Mouse (Mus musculus): Measurements from ENCODE around the gene Rasgef1b. TPM values are rescaled to one million over a fixed set of nuclear protein-coding genes. Genes with fewer than 3 reads are reported as not detected.

Rasgef1b gene
- polyA plus RNA-seq, 1 experiment from 2014 or later: 30.5 TPM

GRCm38 (mm10) chr5:99737937-99738727 is 9.3 kb upstream of the Rasgef1b start:
- Histone ChIP-seq H3K9me3 (replicated peaks) (no peaks in the 10 kb centered on the region), H3K36me3 (no peaks in the 10 kb centered on the region), H3K27ac (peak overlapping the region; percentile 23), H3K4me1 (peaks cover 23% of the 10 kb centered on the region), H3K4me2 (replicated peaks) (no peak overlapping the region), H3K4me3 (no peak overlapping the region), H3K27me3 (peaks cover 6% of the 10 kb centered on the region; the same call in 1 of the 2 replicates), H3K9ac (no peak overlapping the region)
- ATAC-seq (ENCODE audit: low FRiP score): peak; percentile 33; the same call in 1 of the 2 replicates
- 18% methylated on average over 10 of the region's 10 CpGs for WGBS

DNA sequence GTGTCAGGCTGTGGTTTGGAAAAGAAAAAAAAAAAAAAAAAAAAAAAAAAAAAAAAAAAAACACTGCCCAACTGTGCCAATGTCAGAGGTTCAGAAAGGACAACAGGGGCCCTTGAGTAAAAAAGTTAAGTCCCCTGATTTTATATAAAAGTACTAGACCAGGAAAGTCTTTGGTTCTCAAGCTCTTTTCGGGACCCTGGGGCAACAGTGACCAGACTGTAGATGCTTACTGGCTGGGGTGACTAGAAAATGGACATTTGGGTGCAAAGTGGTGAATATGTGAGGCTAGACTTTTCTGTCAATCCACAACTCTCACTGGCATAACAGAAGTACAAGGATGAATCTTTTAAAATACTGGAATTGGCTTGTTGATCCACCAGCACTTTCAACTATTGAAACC is 1.1 kb upstream of the Rasgef1b start:
- Histone ChIP-seq H3K9me3 (replicated peaks) (no peaks in the 10 kb centered on the region), H3K27ac (no peak overlapping the region), H3K4me1 (peaks cover 17% of the 10 kb centered on the region), H3K4me2 (replicated peaks) (0 out of 2 replicates have a peak overlapping the region, but pooled peaks have one; percentile 100), H3K36me3 (no peaks in the 10 kb centered on the region), H3K9ac (no peak overlapping the region), H3K27me3 (peaks cover 21% of the 10 kb centered on the region), H3K4me3 (no peak overlapping the region)
- ATAC-seq (ENCODE audit: low FRiP score): no peak
- 76% methylated on average over 1 of the region's 1 CpGs for WGBS

DNA sequence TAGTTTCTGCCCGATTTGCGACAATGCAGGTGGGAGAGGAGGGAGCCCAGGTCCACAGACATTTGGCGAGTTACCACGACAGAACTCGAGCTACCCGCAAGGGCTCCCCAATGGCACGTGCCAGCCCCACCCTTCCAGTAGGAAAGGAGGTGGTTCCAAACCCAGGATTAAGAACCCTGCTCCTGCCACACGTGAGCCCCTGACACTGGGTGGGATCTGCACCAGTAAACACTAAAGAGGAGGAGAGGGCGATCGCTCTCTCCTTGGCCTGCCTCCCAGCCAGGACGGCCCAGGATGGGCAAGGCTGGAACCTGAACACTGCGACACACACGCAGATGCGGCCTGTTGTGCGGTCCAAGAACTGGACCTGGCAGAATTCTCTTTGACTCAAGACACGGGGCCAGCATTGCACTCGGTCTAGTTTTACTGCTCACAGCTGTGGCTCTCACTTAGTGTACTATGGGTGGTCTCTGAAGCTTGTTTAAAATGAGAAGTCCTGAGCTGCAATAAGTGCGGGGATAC is 557 bp upstream of the Rasgef1b start:
- WGBS: 2% methylated on average over 18 of the region's 18 CpGs
- H3K27me3 ChIP-seq: peaks cover 26% of the 10 kb centered on the region
- H3K9ac ChIP-seq: peak overlapping the region; percentile 68
- peak overlapping the region; percentile 100 for H3K4me2 ChIP-seq (replicated peaks)
- ATAC-seq (ENCODE audit: low FRiP score): peak; percentile 69
- peaks cover 17% of the 10 kb centered on the region for H3K4me1 ChIP-seq
- H3K36me3 ChIP-seq: no peaks in the 10 kb centered on the region
- H3K27ac ChIP-seq: peak overlapping the region; percentile 76; the same call in 1 of the 2 replicates
- no peaks in the 10 kb centered on the region for H3K9me3 ChIP-seq (replicated peaks)
- peak overlapping the region; percentile 63 for H3K4me3 ChIP-seq

GRCm38 (mm10) chr5:99728027-99728451 is 826 bp downstream of the Rasgef1b start:
- peaks cover 29% of the 10 kb centered on the region for H3K27me3 ChIP-seq
- H3K4me3 ChIP-seq: peak overlapping the region; percentile 63
- H3K9me3 ChIP-seq (replicated peaks): no peaks in the 10 kb centered on the region
- H3K27ac ChIP-seq: no peak overlapping the region
- peak overlapping the region; percentile 28; the same call in 1 of the 2 replicates for H3K9ac ChIP-seq
- 0 out of 2 replicates have a peak, but pooled peaks have one; percentile 24 for ATAC-seq (ENCODE audit: low FRiP score)
- H3K36me3 ChIP-seq: no peaks in the 10 kb centered on the region
- peaks cover 17% of the 10 kb centered on the region for H3K4me1 ChIP-seq
- peak overlapping the region; percentile 100 for H3K4me2 ChIP-seq (replicated peaks)
- under 1% methylated on average over 15 of the region's 15 CpGs for WGBS

DNA sequence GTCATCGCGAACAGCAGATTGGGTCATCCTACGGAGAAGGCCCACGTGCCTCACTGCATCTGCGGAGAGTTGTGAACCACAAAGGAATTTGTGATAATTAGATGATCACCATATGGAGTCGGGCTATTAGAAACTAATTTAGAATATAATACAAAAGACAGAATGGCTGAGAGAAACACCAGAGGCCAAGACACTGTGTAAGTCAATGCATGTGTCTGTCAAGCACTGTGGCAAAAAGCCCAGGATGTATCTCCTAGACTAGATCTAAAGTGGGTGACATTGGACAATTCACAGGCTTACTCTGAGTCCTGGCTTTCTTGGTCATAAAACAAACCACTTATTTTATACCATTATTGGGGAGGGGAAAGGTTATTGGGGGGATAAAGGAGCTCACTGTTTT is 4.9 kb downstream of the Rasgef1b start:
- Histone ChIP-seq H3K4me2 (replicated peaks) (no peak overlapping the region), H3K9me3 (replicated peaks) (no peaks in the 10 kb centered on the region), H3K4me3 (no peak overlapping the region), H3K27ac (no peak overlapping the region), H3K27me3 (peaks cover 12% of the 10 kb centered on the region; the same call in 1 of the 2 replicates), H3K4me1 (peaks cover 14% of the 10 kb centered on the region), H3K9ac (no peak overlapping the region), H3K36me3 (no peaks in the 10 kb centered on the region)
- 61% methylated on average over 6 of the region's 6 CpGs for WGBS
- no peak for ATAC-seq (ENCODE audit: low FRiP score)

DNA sequence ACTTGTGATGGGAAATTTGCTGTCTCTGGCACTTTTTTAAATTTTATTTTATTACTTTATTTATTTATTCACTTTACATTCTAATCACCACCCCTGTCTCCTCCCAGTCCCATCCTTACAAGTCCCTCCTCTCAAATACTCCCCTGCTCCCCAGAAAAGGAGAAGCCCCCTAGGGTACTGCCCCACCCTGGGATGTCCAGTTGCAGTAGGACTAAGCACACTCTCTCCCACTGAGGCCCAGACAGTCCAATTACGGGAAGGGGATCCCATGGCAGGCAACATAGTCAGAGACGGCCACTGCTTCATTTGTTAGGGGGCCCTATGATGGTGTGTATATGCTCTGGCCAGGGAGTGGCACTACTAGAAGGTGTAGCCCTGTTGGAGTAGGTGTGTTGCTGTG is 6.6 kb downstream of the Rasgef1b start:
- Histone ChIP-seq H3K27me3 (peaks cover 8% of the 10 kb centered on the region; the same call in 1 of the 2 replicates), H3K4me3 (no peak overlapping the region), H3K27ac (no peak overlapping the region), H3K36me3 (no peaks in the 10 kb centered on the region), H3K4me1 (peaks cover 7% of the 10 kb centered on the region; the same call in 1 of the 2 replicates), H3K9me3 (replicated peaks) (no peaks in the 10 kb centered on the region), H3K4me2 (replicated peaks) (no peak overlapping the region), H3K9ac (no peak overlapping the region)
- 79% methylated on average over 2 of the region's 2 CpGs for WGBS
- no peak; the same call in 1 of the 2 replicates for ATAC-seq (ENCODE audit: low FRiP score)

GRCm38 (mm10) chr5:99720554-99720953 is 8.3 kb downstream of the Rasgef1b start:
- no peak overlapping the region for H3K4me2 ChIP-seq (replicated peaks)
- 40% methylated on average over 2 of the region's 2 CpGs for WGBS
- peaks cover 9% of the 10 kb centered on the region; the same call in 1 of the 2 replicates for H3K4me1 ChIP-seq
- ATAC-seq (ENCODE audit: low FRiP score): no peak
- H3K9ac ChIP-seq: no peak overlapping the region
- no peak overlapping the region for H3K4me3 ChIP-seq
- peaks cover 8% of the 10 kb centered on the region; the same call in 1 of the 2 replicates for H3K27me3 ChIP-seq
- H3K36me3 ChIP-seq: no peaks in the 10 kb centered on the region
- H3K27ac ChIP-seq: no peak overlapping the region
- H3K9me3 ChIP-seq (replicated peaks): no peaks in the 10 kb centered on the region

DNA sequence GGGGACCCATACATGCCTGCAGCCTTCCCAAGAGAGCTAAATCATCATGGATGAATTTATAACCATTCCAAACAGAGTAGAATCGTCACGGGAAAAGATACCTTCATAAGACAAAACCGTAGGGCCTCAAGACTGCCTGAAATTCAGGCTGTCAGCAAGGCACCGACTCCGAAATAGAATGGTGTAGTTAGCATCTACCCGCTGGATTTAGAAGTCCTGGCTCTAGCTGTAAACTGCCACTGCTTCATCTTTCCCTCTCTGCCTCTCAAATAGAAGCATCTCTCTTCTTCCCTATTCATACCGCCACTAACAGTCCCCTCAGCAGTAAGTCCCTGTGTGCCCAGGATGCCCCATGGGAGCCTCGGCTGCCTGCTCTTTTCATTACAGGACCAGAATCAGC is 10.9 kb downstream of the Rasgef1b start:
- H3K27me3 ChIP-seq: no peaks in the 10 kb centered on the region; the same call in 1 of the 2 replicates
- no peak overlapping the region for H3K4me2 ChIP-seq (replicated peaks)
- no peak overlapping the region for H3K27ac ChIP-seq
- no peaks in the 10 kb centered on the region for H3K9me3 ChIP-seq (replicated peaks)
- no peak for ATAC-seq (ENCODE audit: low FRiP score)
- peaks cover 16% of the 10 kb centered on the region for H3K4me1 ChIP-seq
- H3K9ac ChIP-seq: no peak overlapping the region
- H3K4me3 ChIP-seq: no peak overlapping the region
- 72% methylated on average over 8 of the region's 8 CpGs for WGBS
- H3K36me3 ChIP-seq: no peaks in the 10 kb centered on the region

DNA sequence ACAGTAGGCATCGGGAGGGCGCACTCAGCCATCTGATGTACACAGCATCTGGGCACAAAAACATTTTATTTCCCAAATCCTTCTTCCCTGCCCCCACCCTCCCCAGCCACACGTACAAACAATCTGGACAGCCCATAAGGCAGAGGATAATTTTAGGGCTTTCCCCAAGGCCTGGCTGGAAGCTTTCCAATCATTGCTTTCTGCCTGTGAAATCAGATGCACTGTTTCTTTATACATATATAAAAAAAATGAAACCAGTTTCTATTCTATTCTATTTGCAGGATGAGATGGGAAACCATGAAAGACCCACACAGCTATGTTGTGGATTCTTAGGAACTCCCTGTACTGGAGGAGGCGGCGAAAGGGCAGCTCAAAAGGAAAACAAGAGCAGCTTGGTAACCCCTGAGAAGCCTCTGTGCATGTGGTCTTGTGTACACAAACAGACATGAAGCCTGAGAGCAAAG is 13.6 kb downstream of the Rasgef1b start:
- no peak for ATAC-seq (ENCODE audit: low FRiP score)
- H3K9ac ChIP-seq: no peak overlapping the region

DNA sequence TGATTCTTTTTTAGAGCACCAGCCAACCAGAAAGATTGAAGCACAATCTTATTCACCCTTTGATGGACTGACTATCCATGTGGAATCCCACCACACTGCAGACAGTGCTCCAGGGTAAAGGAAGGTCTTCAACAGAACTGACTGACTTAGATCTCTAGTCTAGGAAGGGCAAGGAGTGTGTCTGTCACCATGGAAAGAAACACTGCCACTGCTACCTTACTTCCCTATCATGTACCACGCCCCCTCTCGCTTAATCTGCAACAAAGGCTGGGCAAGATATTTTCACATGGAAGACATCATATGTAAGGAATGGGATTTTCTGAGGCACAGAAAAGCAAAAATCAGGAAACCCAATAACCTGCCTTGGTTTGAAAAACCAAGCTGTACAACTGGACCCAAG is 16.9 kb downstream of the Rasgef1b start:
- H3K9me3 ChIP-seq (replicated peaks): no peaks in the 10 kb centered on the region
- 91% methylated on average over 2 of the region's 2 CpGs for WGBS
- no peak for ATAC-seq (ENCODE audit: low FRiP score)
- H3K27me3 ChIP-seq: no peaks in the 10 kb centered on the region
- no peak overlapping the region for H3K27ac ChIP-seq
- no peak overlapping the region for H3K9ac ChIP-seq
- H3K4me2 ChIP-seq (replicated peaks): no peak overlapping the region
- no peaks in the 10 kb centered on the region for H3K36me3 ChIP-seq
- H3K4me3 ChIP-seq: no peak overlapping the region
- peaks cover 9% of the 10 kb centered on the region for H3K4me1 ChIP-seq

More for the DNA sequence above, 13.6 kb downstream of the Rasgef1b start:
- Histone ChIP-seq H3K27me3 (no peaks in the 10 kb centered on the region), H3K36me3 (no peaks in the 10 kb centered on the region), H3K4me3 (no peak overlapping the region), H3K4me2 (replicated peaks) (no peak overlapping the region), H3K9me3 (replicated peaks) (no peaks in the 10 kb centered on the region), H3K27ac (no peak overlapping the region), H3K4me1 (peaks cover 12% of the 10 kb centered on the region)
- 52% methylated on average over 5 of the region's 5 CpGs for WGBS

- no peak for ATAC-seq (ENCODE audit: low FRiP score)
- no peaks in the 10 kb centered on the region for H3K27me3 ChIP-seq
- WGBS: 49% methylated on average over 6 of the region's 6 CpGs
- H3K9me3 ChIP-seq (replicated peaks): no peaks in the 10 kb centered on the region
- no peaks in the 10 kb centered on the region for H3K36me3 ChIP-seq
- no peak overlapping the region for H3K4me3 ChIP-seq
- no peaks in the 10 kb centered on the region for H3K4me1 ChIP-seq
- H3K4me2 ChIP-seq (replicated peaks): no peak overlapping the region
- no peak overlapping the region for H3K27ac ChIP-seq
- no peak overlapping the region for H3K9ac ChIP-seq
Measured at GRCm38 (mm10) chr5:99708706-99709105, 20.2 kb downstream of the Rasgef1b start.

DNA sequence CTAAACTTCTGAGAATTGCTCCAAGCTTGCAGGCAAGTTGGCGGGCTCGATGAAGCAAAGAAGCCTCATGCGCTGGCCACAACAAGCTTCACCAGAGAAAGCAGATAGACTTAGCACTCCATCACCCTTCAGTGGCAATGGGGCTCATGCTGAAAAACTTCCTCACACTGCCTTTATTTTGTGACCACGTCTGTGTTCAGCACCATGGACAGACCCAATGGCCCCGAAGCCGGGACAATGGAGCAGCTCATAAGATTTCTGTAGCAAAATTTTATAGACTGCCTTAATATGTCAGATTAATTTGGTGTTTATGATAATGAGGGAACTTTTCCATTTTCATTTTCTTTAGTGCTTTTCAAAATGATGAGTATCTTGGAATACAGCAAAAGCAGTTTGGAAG is 21.6 kb downstream of the Rasgef1b start:
- no peak overlapping the region for H3K9ac ChIP-seq
- H3K27ac ChIP-seq: no peak overlapping the region
- H3K4me3 ChIP-seq: no peak overlapping the region
- H3K4me2 ChIP-seq (replicated peaks): no peak overlapping the region
- H3K4me1 ChIP-seq: no peaks in the 10 kb centered on the region
- H3K36me3 ChIP-seq: no peaks in the 10 kb centered on the region
- 34% methylated on average over 6 of the region's 6 CpGs for WGBS
- H3K9me3 ChIP-seq (replicated peaks): no peaks in the 10 kb centered on the region
- no peaks in the 10 kb centered on the region for H3K27me3 ChIP-seq
- no peak for ATAC-seq (ENCODE audit: low FRiP score)
